Mouse (Mus musculus) ES-E14 (cell line): ENCODE measurements at regions not wholly inside any gene's neighbourhood (a gene's known extent, or its start where the extent isn't known, plus 50 kb on each side); places are given as distances from the start of the nearest gene placed in this dataset.

Experiments
- DNase-seq: peaks from one replicate; pipeline ENCODE4 v3.0.0-alpha.2; 2013; ENCODE audit warnings: low read depth, low spot score
- H3K27ac ChIP-seq: 2 replicates; pipeline ENCODE4 v1.5.1; 2012; ENCODE audit warnings: low read depth, mild to moderate bottlenecking, low read length, moderate library complexity, mixed read lengths; ENCODE audit not compliant: poor library complexity, insufficient read depth, severe bottlenecking
- H3K36me3 ChIP-seq: 2 replicates; pipeline ENCODE4 v1.6.1; 2012; ENCODE audit warnings: mild to moderate bottlenecking, low read length, moderate library complexity, mixed read lengths; ENCODE audit not compliant: control insufficient read depth, poor library complexity, insufficient read depth, severe bottlenecking
- H3K4me1 ChIP-seq, 2 experiments: fragments of 150-350 bp in 1 of 2; sonication (generic) in 1 of 2; 2 replicates each; pipeline ENCODE4 v1.6.1; 2012; ENCODE audit warnings: low read length in 2 of 2, mild to moderate bottlenecking in 1 of 2, mixed read lengths in 1 of 2; ENCODE audit not compliant: control insufficient read depth in 2 of 2, insufficient read depth in 2 of 2, poor library complexity in 1 of 2
- H3K4me3 ChIP-seq, 2 experiments: fragments of 150-350 bp in 1 of 2; sonication (generic) in 1 of 2; 2 replicates each; pipeline ENCODE4 v1.5.1; 2012; ENCODE audit warnings: low read length in 2 of 2, low read depth in 1 of 2, mild to moderate bottlenecking in 1 of 2, mixed read lengths in 1 of 2; ENCODE audit not compliant: insufficient read depth in 1 of 2, poor library complexity in 1 of 2, severe bottlenecking in 1 of 2
- H3K9ac ChIP-seq: 2 replicates; pipeline ENCODE4 v1.6.1; 2012; ENCODE audit warnings: low read depth, mild to moderate bottlenecking, low read length, mixed read lengths; ENCODE audit not compliant: poor library complexity, insufficient read depth, severe bottlenecking
- H3K9me3 ChIP-seq: fragments of 150-350 bp; sonication (generic); 2 replicates; pipeline ENCODE4 v1.6.1; 2012; ENCODE audit warnings: low read depth, mild to moderate bottlenecking, low read length; ENCODE audit not compliant: control insufficient read depth, insufficient read depth
- CHD2 ChIP-seq: IDR thresholded peaks from 2 replicates; pipeline ENCODE4 v1.6.1; 2014; ENCODE audit warnings: mild to moderate bottlenecking, low read depth, low read length, inconsistent platforms
- HCFC1 ChIP-seq: IDR thresholded peaks from 2 replicates; pipeline ENCODE4 v1.6.1; 2012; ENCODE audit warnings: low read length, inconsistent platforms, borderline replicate concordance; ENCODE audit not compliant: insufficient read depth
- MAFK ChIP-seq: IDR thresholded peaks from 2 replicates; pipeline ENCODE4 v1.6.1; 2014; ENCODE audit warnings: mild to moderate bottlenecking, low read depth, low read length, inconsistent platforms; ENCODE audit not compliant: insufficient read depth
- ZC3H11A ChIP-seq: IDR thresholded peaks from 2 replicates; pipeline ENCODE4 v1.6.1; 2012; ENCODE audit warnings: low read depth, mild to moderate bottlenecking, inconsistent platforms, low read length, borderline replicate concordance
- ZNF384 ChIP-seq: IDR thresholded peaks from 2 replicates; pipeline ENCODE4 v1.6.1; 2012; ENCODE audit warnings: low read depth, low read length, inconsistent platforms
- in situ Hi-C, 2 experiments: fragments of 600-800 bp; cut with MboI; formaldehyde crosslinking; loops; one replicate each; pipeline ENCODE4 v1.15.1; 2025; ENCODE audit warnings: low sequenced_read_pairs in 2 of 2, inconsistent platforms in 1 of 2; ENCODE audit not compliant: unreplicated experiment in 2 of 2

- no peak overlapping the region for H3K4me3 ChIP-seq
- no peak for DNase-seq
- H3K36me3 ChIP-seq = no peaks in the 10 kb centered on the region
- TF ChIP-seq ZNF384 = no peak
- no peak for TF ChIP-seq HCFC1
- TF ChIP-seq ZC3H11A = no peak
- TF ChIP-seq CHD2 = no peak
- no peak for TF ChIP-seq MAFK
- no peak overlapping the region for H3K27ac ChIP-seq
- H3K4me1 ChIP-seq = no peaks in the 10 kb centered on the region
- no peak overlapping the region for H3K9ac ChIP-seq
- in situ Hi-C loops = no loop called here
- no peaks in the 10 kb centered on the region for H3K9me3 ChIP-seq
Observed at GRCm38 (mm10) chr4:9790478-9790877, 1083.8 kb upstream of the 2610301B20Rik start.
